Mouse (Mus musculus) adrenal gland, postnatal 36 days (tissue): Measurements from ENCODE around the gene Nthl1. TPM values are rescaled to one million over a fixed set of nuclear protein-coding genes. Genes with fewer than 3 reads are reported as not detected.
"Not testable (repeated sequence)": the region's sequence is repeated elsewhere in the genome, so short reads cannot be mapped to it uniquely, and the experiment has no call there.

Experiments used
- DNase-seq, 2 experiments: peaks; one replicate each; pipeline ENCODE4 v3.0.0; 2021; ENCODE audit warnings: mixed read lengths in 1 of 2
- total RNA-seq, 2 experiments: library from RNA; stranded (reverse); gene quantifications; 2 replicates each; pipeline ENCODE4 v1.2.3; 2021

Nthl1 gene
- total RNA-seq, 2 experiments from 2014 or later: 7.8 TPM

DNA sequence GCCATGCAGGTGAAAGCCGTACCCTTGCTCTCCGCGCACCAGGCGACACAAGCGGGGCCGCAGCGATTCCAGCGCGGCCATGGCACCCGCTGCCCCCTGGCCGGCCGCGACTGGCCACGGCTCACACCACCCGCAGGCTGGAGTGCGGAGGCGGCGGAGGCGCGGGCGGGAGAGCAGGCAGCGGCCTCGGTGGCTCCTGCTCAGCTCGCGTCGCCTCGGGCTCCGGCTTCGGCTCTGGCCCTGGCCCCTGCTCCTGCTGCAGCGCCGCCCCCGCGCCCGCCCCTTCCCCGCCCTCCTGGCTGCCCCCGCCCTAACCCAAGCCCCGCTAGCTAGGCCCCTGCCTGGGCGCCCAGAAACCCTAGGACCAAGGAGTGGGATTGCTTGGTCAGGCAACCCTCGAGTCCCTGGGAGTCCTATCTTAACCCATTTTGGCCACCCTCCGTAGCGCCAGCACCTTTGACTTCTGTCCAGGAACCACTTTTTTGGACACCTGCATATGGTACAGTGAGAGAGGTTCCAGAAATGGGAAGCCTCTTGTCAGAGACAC lies 17.7 kb downstream of the Nthl1 start, which contains the start of gene Slc9a3r2:
Gene Slc9a3r2, minus strand, starts transcription at position 258 of the 547 bp plus-strand sequence.
- DNase-seq: peak; percentile 79 to 86

- DNase-seq: no peak
These were observed 18.3 kb downstream of the Nthl1 start for GRCm38 (mm10) chr17:24650766-24651165.

DNA sequence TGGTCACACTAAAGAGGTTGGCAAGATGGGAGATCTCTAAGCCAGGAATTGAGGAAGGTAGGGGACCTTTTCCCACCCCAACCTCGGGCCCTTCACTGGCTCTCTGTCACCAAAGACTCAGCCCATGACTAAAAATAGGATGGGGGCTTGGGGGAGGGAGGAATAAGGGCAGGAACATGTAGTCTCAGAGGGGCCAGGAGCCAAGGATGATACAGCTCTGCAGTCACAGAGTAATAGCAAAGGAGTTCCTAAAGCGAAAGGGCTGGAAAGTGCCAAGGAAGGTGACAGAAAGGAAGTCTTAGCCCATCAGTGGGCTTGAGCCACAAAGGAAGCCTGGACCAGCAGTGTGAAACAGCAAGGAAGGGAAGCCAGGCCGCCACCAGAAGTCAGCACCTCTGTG lies 19.4 kb downstream of the Nthl1 start:
- DNase-seq: no peak

- DNase-seq: peak; percentile 78 to 85
These were observed 21.7 kb downstream of the Nthl1 start for GRCm38 (mm10) chr17:24653967-24654710.

- no peak for DNase-seq
These were observed 22.5 kb downstream of the Nthl1 start for GRCm38 (mm10) chr17:24654969-24655368.

DNA sequence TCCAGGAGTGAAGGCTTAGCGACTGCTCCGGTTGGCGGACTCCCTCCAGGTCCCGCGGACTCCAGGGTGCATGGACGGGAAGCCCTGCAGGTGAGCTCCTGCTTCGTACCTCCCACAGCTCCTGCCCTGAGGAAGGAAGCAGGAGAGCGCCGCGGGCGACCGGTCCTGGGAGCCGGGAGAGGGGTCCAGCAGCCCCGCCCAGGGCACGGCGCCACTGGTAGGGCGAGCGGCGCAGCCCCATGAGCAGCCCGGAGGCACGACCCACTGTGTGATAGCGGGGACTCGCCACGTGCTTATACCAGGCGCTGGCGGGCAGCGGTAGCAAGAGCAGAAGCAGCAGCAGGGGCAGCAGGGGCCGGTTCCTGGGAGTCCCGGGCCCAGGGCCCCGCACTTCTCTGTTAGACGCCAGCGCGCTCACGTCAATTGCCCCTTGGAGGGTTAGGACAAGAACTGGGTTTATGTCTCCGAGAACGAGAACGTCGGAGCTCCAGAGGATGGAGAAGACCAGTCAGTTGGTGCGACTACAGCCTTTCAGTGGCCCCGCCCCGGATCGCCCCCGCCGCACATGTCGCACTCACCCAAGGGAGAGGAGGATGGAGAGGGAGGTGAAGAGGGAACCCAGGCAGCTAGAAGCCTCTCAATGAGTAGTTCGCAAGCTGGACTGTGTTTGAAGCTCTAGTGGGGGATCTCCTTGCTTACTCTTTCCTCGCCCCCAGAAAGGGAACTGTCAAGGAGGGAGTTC lies 25.7 kb downstream of the Nthl1 start, which contains the start of gene Npw:
Gene Npw, minus strand, starts transcription at position 441 of the 742 bp plus-strand sequence.
- DNase-seq: peak in 1 of 2 experiments; percentile 32

GRCm38 (mm10) chr17:24667011-24667410 lies 34.5 kb downstream of the Nthl1 start:
- DNase-seq: not testable (repeated sequence)

DNA sequence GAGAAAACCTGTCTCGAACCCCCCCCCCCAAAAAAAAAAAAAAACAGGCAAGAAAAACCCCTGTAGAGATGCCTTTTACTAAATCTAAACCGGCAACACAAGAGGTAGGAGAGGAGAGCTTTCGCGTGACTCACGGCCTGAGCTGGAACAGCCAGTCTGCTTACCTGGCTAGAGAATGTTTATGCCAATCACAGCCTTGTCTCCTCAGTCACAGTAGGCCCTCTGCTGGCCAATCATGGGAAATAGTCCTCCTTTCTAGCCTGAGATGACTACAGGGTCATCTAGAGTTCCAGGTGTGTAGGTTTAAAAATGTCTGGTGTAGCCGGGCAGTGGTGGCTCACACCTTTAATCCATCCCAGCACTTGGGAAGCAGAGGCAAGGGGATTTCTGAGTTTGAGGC lies 34.9 kb downstream of the Nthl1 start:
- peak; percentile 61 to 75 for DNase-seq

- not testable (repeated sequence) for DNase-seq
These were observed 36.7 kb downstream of the Nthl1 start for GRCm38 (mm10) chr17:24669214-24669544.

- DNase-seq: peak; percentile 98 to 99
These were observed 37.2 kb downstream of the Nthl1 start, which contains the start of gene Zfp598 for GRCm38 (mm10) chr17:24669545-24670245. Gene Zfp598 (plus strand): TSS chr17:24669687.

GRCm38 (mm10) chr17:24670246-24670844 lies 37.9 kb downstream of the Nthl1 start:
- DNase-seq: no peak

DNA sequence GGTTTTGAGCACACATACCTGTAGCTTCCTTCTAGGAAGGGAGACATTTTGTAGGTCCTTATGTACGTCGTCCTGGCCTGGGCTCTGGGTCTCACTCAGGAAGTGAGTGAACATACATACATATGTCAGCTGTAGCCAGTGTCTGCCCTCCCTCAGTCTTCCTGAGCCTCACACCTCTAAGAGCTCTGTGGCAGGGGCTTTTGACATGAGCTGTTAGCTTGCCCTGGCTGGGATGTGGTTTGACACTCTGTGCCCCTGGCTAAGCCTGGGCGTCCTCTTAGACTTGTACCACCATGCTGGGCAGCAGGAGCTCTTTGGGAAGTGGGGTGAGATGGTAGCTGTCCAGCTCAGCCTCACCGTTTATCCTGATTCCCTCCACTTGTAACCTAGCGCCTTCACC lies 38.9 kb downstream of the Nthl1 start:
- no peak for DNase-seq

DNA sequence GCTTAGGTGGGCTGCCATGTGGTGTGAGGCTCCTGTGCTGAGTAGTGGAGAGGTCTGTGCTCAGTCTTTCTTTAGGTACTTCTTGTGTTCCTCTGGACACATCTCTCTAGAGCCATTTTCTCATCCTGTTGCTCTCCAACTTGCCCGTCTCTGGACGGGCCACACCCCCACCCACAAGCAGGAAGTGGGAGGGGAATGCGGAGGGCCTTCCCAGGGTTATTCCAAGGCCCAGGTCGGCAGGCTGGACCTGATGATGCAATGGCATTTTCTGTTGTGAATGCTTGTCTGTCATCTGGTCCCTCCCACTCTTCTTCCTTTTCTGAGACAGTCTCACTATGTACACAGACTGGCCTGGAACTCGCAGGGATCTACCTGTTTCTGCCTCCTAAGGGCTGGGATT lies 39.7 kb downstream of the Nthl1 start:
- DNase-seq: peak; percentile 81 to 82

GRCm38 (mm10) chr17:24674277-24674676 lies 41.8 kb downstream of the Nthl1 start:
- DNase-seq: no peak

DNA sequence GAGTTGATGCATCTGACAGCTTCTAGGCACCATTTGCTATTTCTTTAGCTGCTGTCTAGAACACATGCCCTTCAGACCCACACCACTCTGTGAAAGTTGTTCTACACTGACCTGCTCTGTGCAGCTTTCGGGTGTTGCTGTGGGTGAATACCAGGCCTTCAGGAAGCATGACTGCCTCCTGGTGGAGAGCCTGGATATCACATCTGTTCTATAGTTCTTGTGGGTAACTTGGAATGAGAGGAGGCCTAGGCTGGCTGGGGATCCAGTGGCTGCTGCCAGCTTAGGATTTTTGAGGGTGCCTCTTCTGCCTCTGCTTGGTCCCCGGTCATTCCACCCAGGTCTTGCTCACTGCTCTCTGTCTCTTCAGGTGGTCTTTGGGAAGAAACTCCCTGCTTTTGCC lies 43.7 kb downstream of the Nthl1 start:
- DNase-seq: peak; percentile 40 to 72

DNA sequence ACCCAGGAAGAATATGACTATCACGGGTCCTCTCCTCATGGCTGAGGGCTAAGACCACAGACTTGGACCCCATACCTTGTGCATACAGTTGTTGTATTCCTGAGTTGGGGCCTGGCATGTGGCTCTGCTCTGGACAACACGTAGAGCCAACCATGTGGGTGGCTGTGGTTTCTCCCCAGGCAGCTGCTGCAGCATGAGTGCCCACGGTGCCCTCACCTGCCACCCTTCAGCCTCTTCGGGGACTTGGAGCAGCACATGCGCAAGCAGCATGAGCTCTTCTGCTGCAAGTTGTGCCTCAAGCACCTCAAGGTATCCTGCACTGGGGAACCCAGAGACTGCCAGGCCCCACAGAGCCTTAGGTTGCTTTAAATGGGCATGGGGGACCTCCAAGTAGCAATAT lies 44.4 kb downstream of the Nthl1 start:
- DNase-seq: no peak

DNA sequence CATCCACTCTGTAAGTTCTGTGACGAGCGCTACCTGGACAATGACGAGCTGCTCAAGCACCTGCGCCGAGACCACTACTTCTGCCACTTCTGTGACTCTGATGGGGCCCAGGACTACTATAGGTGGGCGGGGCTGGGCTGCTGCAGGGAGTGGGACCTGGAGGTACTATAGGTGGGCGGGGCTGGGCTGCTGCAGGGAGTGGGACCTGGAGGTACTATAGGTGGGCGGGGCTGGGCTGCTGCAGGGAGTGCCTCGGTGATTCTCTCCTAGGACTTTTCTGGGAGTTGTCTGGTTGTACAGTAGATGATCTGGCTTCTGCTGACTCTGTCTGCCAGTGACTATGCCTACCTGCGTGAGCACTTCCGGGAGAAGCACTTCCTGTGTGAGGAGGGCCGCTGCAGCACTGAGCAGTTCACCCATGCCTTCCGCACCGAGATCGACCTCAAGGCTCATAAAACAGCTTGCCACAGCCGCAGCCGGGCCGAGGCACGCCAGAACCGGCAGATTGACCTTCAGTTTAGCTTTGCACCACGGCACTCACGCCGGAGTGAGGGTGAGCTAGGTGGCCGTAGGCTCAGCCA lies 45.1 kb downstream of the Nthl1 start:
- no peak for DNase-seq

DNA sequence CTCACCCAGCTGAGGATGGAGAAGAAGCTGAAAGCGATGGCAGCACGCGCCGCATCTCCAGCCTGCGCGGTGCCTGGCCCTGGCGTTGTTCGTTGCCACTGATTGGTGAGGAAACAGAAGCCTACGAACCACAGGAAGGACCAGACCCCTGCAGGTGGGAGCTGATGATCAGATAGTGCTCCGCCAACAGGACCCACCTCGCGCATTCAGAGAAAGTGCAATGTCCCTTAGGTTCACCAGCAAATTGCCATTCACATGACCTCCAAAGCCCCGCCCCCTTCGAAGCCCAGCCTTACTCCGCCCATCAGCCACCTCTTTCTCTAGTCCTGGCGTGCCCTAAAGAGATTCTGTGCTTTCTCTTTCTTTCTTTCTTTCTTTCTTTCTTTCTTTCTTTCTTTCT lies 54.0 kb downstream of the Nthl1 start:
- DNase-seq: peak; percentile 42 to 67

- DNase-seq: peak; percentile 76 to 81
These were observed 54.7 kb downstream of the Nthl1 start for GRCm38 (mm10) chr17:24687146-24687595.

DNA sequence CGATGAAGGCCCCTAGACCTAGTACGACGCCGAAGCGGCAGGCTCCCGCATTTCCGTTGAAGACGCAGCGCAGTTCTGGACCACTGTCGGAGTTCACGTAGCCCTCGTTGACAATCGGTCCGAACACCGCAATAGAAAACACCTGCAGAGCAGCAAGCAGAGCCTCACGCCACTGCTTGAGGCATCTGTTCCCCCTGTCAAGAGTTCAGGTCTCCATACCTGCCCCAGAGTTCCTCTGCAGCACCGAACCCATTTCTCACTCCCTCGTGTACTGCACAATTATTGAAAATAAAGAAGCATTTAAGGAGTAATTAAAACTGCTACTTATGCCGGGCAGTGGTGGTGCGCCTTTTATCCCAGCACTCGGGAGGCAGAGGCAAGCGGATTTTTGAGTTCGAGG lies 55.1 kb downstream of the Nthl1 start:
- DNase-seq: no peak
